Mouse (Mus musculus): ENCODE results near the gene Olfr615.
"Not testable (repeated sequence)": the region's sequence is repeated elsewhere in the genome, so short reads cannot be mapped to it uniquely, and the experiment has no call there.

Olfr615 gene

DNA sequence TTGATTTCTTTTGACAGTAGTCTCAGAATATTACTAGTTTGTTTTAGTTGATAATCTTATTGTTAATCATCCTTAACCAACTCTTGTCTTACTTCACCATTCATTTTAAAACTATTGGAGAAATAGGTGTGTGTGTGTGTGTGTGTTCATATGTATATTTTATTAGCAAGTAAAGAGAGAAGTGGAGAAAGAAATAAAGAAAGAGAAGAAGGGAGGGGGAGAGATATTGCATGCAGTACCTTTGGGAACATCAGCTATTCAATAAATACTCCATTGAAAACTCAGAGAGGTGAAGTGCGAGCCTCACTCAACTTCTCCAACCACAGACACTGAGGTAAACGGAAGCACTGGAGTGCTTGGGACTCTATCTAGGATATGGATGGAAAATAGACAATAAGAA lies at the start of gene Olfr615:
TSS of gene Olfr615 (plus strand) at position 301 of the 400 bp plus-strand sequence.
- DNase-seq = no peak

DNA sequence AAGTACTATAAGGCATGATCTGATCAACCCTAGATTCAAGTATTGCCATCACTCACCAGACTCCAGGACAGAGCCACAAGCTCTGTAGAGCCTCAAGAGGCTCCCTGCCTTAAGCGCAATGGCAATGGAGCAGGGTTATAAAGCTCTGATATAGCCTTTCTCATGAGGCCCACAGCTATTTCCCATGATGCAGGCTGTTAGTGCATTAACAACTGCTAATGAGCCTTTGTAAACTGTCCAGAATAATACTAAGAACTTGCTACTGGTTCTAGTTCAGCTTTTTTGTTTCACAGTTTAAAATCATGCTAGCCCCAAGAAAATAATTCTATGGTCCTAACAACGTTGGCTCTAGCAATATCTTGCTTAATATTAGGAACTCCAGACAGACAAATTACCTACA lies 43.9 kb upstream of the Olfr615 start, which contains the start of gene Olfr610:
TSS of gene Olfr610 (minus strand) at position 101 of the 400 bp plus-strand sequence.
- no peak for DNase-seq

DNA sequence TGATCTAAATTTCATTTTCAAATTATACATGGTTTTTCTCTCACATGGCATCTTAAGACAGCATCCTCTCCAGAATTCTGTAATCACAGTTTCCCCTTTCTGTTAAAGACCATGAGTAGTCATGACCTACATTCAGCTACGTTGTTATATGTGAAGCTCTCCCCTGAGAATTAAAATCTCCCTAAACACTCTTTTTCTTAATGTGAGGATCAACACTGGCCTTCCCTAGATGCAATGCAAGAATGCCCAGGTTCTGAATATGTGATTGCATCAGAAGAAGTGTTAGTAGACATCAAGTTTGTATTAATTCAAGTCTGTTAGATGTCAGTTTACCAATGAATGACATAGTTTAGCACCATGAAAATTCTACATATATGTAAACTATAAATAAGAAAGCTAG lies 35.1 kb upstream of the Olfr615 start, which contains the start of gene Olfr611:
TSS of gene Olfr611 (minus strand) at position 101 of the 400 bp plus-strand sequence.
- not testable (repeated sequence) for DNase-seq

DNA sequence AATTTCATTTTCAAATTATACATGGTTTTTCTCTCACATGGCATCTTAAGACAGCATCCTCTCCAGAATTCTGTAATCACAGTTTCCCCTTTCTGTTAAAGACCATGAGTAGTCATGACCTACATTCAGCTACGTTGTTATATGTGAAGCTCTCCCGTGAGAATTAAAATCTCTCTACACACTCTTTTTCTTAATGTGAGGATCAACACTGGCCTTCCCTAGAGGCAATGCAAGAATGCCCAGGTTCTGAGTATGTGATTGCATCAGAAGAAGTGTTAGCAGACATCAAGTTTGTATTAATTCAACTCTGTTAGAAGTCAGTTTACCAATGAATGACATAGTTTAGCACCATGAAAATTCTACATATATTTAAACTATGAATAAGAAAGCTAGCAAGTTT lies 13.3 kb upstream of the Olfr615 start, which contains the start of gene Olfr612:
TSS of gene Olfr612 (minus strand) at position 101 of the 400 bp plus-strand sequence.
- DNase-seq = not testable (repeated sequence)

DNA sequence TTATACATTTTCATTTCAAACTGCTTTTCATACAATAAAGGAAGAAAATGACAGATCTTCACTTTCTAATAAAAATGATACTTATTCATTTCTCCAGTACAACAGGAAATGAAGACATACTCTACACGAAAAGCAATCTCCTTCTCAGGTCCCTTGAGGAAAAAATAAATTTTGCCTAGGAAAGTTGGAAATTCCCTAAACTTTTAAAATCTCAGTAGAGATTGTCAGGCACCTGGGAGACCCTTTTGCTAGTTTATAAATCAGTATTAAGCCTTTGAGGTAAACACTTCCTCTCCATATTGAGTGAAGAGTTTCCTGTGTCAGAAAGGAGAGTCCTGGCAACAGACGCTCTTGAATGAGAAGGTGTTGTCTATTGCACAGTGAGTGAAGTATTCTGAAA lies 8.1 kb upstream of the Olfr615 start, which contains the start of gene Olfr613:
TSS of gene Olfr613 (plus strand) at position 301 of the 400 bp plus-strand sequence.
- no peak for DNase-seq

DNA sequence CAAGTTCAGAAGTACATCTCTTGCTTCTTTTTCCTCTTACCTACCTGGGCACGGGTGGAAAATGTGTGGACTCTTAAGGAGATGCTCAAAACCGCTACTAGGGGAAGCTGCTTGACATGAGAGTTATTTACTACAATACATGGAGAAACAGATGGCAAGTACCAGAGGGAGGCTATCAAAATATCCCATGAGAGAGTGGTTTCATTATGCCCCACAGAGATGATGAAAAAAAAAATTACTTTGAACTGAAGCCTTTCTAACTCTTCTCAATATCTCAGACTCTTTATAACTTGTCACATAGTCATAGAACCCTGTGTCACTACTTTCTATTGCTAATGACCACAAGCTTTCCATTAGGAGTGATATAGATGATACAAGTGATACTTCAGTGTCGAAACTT lies 13.2 kb downstream of the Olfr615 start, which contains the start of gene Olfr616:
TSS of gene Olfr616 (minus strand) at position 101 of the 400 bp plus-strand sequence.
- no peak for DNase-seq

DNA sequence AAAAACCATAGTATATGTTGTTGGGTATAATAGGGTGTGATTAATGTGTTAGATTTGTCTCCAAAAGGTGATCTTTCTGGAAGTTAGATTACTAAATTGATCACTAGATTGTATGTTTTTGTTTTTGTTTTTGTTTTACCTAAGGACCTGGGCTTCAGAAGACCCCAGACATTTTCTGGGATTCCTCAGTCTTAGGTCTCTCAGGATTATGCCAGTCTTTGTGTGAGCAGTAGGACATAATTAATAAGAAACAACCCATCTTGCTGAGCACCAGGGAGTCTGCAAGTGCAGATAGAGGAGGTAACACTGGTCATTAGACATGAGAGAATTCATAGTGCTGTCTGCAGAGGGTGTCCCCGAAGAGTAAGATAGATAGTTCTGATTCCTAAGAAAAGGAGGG lies 16.9 kb downstream of the Olfr615 start, which contains the start of gene Olfr617:
TSS of gene Olfr617 (plus strand) at position 301 of the 400 bp plus-strand sequence.
- DNase-seq = no peak

DNA sequence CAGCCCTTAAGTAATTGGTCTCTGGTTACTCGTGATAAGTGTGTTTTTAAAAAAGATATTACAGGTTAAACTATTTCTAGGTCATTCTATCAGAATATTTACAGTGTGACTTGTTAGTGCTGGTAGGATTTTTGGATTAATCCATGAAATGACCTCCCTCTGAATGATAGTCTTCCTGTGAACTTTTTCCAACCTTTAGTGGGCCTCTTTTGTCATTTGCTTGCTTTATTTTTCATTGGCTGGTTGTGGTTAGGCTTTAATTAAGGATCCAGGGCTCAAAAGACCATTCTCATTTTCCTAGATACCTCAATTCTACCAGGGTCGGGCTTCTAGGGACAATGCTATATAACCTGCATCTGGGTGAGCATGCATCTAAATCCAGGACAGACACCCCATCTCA lies 33.9 kb downstream of the Olfr615 start, which contains the start of gene Olfr618:
TSS of gene Olfr618 (plus strand) at position 301 of the 400 bp plus-strand sequence.
- no peak for DNase-seq

DNA sequence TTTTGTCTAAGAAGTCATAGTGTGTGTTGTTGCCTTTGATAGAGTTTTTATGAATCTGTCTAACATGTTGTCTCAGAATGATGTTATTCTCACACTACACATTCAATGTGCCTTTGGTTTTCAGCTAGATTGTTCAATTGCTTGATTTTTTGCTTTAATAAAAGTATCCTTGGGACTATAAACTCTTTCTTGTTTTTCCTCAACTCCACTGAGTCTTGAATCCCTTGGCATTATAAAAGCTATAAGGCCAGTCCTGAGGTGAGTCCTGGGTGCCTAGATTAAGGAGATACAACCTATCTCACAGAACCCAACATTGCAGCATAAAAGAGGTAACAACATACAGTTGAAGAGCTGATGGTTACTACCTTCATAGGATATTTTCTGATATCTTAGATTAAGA lies 44.4 kb downstream of the Olfr615 start, which contains the start of gene Olfr619:
TSS of gene Olfr619 (plus strand) at position 301 of the 400 bp plus-strand sequence.
- DNase-seq = no peak

DNA sequence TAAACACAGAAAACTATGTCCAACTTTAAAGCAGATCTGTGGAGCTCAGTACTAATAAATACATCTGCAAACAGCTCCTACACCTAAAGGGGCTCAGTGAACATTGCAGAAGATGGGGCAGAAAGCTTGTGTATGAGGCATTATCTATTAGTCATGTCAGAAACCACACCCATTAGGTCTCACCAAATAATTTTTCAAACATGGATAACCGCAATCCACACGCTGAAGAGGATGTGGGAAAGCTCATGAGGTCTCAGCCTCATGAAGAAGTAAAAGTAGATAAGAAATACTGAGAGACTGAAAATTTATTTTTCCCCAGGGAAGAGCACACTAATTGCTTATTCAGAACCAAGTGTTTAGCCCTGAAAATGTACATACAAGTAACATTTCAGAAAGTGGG lies 51.5 kb downstream of the Olfr615 start:
- no peak for DNase-seq

DNA sequence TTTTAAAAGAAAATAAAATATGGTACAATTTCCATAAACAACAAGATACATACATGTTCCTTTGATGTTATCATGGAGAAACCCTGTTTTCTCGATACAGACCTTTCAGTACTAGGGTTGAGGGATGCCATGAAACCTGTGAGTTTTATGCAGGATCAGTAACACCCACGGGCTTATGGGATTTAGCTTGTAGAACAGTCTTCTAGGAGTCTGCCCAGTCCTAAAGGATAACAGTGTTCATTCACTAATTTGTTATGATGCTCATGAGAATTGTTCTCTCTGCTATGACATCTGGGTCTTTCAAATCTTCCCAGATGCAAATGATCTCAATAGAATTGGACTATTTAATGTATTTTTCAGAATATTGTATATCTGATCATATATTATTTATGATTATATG lies 56.6 kb downstream of the Olfr615 start, which contains the start of gene Olfr620:
TSS of gene Olfr620 (minus strand) at position 101 of the 400 bp plus-strand sequence.
- DNase-seq = no peak
